Mouse (Mus musculus): ENCODE measurements at regions not wholly inside any gene's neighbourhood (a gene's known extent, or its start where the extent isn't known, plus 50 kb on each side); places are given as distances from the start of the nearest gene placed in this dataset.

DNA sequence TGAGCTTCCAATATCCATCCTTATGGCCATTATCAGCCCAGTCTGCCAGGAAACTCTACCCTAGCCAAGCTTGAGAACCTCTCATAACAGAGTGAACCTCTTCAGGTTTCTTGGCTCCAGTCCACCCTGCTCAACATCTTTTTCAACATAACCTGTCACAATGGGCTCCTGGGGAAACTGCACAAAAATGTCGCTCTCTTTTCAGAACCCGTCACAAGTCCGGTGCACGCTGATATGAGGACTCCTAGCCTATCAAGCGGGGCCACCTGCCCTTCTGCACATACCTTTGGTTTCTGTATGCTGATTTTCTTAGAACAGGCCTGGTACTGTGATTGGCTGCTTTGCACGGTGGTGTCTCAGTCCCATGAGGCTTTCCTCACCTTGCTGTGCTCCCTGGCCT is 216.9 kb downstream of the Pik3r1 start:
- Histone ChIP-seq H3K27ac (replicated peaks; ENCODE audit: low read depth, low read length) (no peak overlapping the region), H3K27me3 (replicated peaks; ENCODE audit: control insufficient read depth, insufficient read depth, low read length) (no peaks in the 10 kb centered on the region), H3K9me3 (ENCODE audit: control insufficient read depth, low read length) (no peaks in the 10 kb centered on the region), H3K4me2 (ENCODE audit: low read depth, low read length) (no peak overlapping the region), H3K36me3 (ENCODE audit: control insufficient read depth, insufficient read depth, low read length) (no peaks in the 10 kb centered on the region), H3K4me3 (ENCODE audit: low read depth, low read length) (no peak overlapping the region), H3K9ac (ENCODE audit: low read depth, low read length) (no peak overlapping the region), H3K4me1 (ENCODE audit: control insufficient read depth, insufficient read depth, low read length) (no peaks in the 10 kb centered on the region)
- 88% methylated on average over 6 of the region's 6 CpGs for WGBS
- peak; percentile 1; the same call in 1 of the 2 replicates for ATAC-seq (ENCODE audit: low read depth)
- no peak for DNase-seq (ENCODE audit: low spot score)

DNA sequence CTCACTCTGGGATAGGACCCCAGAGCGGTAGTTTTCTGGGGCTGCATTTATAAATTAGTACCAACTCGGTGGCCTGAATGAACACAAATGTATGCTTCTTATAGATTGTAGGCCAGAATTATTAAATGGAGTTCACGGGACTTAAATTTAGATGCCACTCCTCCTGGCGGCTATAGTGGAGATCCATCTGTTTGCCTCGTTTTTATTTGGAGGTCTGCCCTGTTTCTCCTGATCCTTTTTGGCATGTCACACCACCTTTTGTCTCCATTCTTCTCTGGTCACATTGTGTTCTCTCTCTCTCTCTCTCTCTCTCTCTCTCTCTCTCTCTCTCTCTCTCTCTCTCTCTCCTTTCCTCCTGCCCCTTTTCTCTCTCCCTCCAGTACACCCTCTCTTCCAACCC is 217.5 kb downstream of the Pik3r1 start:
- 83% methylated on average over 5 of the region's 5 CpGs for WGBS
- DNase-seq (ENCODE audit: low spot score): no peak
- Histone ChIP-seq H3K4me3 (ENCODE audit: low read depth, low read length) (no peak overlapping the region), H3K36me3 (ENCODE audit: control insufficient read depth, insufficient read depth, low read length) (no peaks in the 10 kb centered on the region), H3K9me3 (ENCODE audit: control insufficient read depth, low read length) (no peaks in the 10 kb centered on the region), H3K27me3 (replicated peaks; ENCODE audit: control insufficient read depth, insufficient read depth, low read length) (no peaks in the 10 kb centered on the region), H3K27ac (replicated peaks; ENCODE audit: low read depth, low read length) (no peak overlapping the region), H3K9ac (ENCODE audit: low read depth, low read length) (no peak overlapping the region), H3K4me2 (ENCODE audit: low read depth, low read length) (no peak overlapping the region), H3K4me1 (ENCODE audit: control insufficient read depth, insufficient read depth, low read length) (no peaks in the 10 kb centered on the region)
- ATAC-seq (ENCODE audit: low read depth): no peak

DNA sequence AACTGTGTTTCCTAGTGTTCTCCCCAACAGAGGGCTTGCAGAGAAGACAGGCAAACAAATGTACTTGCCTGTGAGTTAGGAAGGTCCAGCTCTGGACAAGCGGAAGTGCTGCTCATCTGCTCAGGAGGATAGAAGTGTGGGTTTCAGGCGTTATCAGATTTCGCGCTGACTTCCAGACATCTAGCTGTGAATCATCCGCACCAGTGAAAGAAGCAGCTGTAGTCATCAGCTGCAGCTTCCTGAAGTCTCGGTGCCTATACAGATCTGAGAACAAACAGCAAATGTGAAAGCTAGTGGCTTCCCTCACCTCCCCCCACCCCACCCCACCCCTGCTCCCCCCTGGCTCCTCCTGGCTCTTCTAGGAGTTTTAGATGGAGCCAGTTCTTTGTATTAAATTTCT is 220.1 kb downstream of the Pik3r1 start:
- no peaks in the 10 kb centered on the region for H3K27me3 ChIP-seq (replicated peaks; ENCODE audit: control insufficient read depth, insufficient read depth, low read length)
- ATAC-seq (ENCODE audit: low read depth) (peak; percentile 66), DNase-seq (ENCODE audit: low spot score) (peak; percentile 65)
- H3K9me3 ChIP-seq (ENCODE audit: control insufficient read depth, low read length): no peaks in the 10 kb centered on the region
- WGBS: 32% methylated on average over 6 of the region's 6 CpGs
- H3K27ac ChIP-seq (replicated peaks; ENCODE audit: low read depth, low read length): no peak overlapping the region
- H3K4me3 ChIP-seq (ENCODE audit: low read depth, low read length): no peak overlapping the region
- no peaks in the 10 kb centered on the region for H3K36me3 ChIP-seq (ENCODE audit: control insufficient read depth, insufficient read depth, low read length)
- H3K4me1 ChIP-seq (ENCODE audit: control insufficient read depth, insufficient read depth, low read length): no peaks in the 10 kb centered on the region; the same call in 1 of the 2 replicates
- H3K9ac ChIP-seq (ENCODE audit: low read depth, low read length): no peak overlapping the region
- H3K4me2 ChIP-seq (ENCODE audit: low read depth, low read length): peak overlapping the region; percentile 8; the same call in 1 of the 2 replicates

DNA sequence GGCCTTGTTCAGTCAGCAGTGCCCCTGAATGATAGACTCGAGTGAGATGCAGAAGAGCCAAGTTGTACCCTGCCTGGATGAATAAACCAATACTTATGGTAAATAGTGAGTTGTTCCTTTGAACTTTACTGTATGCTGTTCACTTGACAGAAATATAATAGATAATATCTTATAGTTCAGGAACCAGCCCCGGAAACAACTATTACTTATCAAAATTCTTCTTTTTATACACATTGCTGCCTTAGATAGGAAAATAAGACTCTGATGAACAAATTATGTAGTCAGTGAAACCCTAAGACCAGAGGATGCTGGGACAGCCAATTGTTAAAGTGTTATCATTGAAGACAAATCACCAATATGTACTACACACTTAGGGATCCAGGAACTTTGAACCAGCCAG is 220.7 kb downstream of the Pik3r1 start:
- no peak overlapping the region for H3K27ac ChIP-seq (replicated peaks; ENCODE audit: low read depth, low read length)
- H3K4me3 ChIP-seq (ENCODE audit: low read depth, low read length): no peak overlapping the region
- no peaks in the 10 kb centered on the region for H3K9me3 ChIP-seq (ENCODE audit: control insufficient read depth, low read length)
- H3K36me3 ChIP-seq (ENCODE audit: control insufficient read depth, insufficient read depth, low read length): no peaks in the 10 kb centered on the region
- no peak overlapping the region for H3K9ac ChIP-seq (ENCODE audit: low read depth, low read length)
- WGBS: 86% methylated on average over 2 of the region's 2 CpGs
- no peak overlapping the region for H3K4me2 ChIP-seq (ENCODE audit: low read depth, low read length)
- H3K27me3 ChIP-seq (replicated peaks; ENCODE audit: control insufficient read depth, insufficient read depth, low read length): no peaks in the 10 kb centered on the region
- no peak for ATAC-seq (ENCODE audit: low read depth)
- no peaks in the 10 kb centered on the region; the same call in 1 of the 2 replicates for H3K4me1 ChIP-seq (ENCODE audit: control insufficient read depth, insufficient read depth, low read length)
- no peak for DNase-seq (ENCODE audit: low spot score)

DNA sequence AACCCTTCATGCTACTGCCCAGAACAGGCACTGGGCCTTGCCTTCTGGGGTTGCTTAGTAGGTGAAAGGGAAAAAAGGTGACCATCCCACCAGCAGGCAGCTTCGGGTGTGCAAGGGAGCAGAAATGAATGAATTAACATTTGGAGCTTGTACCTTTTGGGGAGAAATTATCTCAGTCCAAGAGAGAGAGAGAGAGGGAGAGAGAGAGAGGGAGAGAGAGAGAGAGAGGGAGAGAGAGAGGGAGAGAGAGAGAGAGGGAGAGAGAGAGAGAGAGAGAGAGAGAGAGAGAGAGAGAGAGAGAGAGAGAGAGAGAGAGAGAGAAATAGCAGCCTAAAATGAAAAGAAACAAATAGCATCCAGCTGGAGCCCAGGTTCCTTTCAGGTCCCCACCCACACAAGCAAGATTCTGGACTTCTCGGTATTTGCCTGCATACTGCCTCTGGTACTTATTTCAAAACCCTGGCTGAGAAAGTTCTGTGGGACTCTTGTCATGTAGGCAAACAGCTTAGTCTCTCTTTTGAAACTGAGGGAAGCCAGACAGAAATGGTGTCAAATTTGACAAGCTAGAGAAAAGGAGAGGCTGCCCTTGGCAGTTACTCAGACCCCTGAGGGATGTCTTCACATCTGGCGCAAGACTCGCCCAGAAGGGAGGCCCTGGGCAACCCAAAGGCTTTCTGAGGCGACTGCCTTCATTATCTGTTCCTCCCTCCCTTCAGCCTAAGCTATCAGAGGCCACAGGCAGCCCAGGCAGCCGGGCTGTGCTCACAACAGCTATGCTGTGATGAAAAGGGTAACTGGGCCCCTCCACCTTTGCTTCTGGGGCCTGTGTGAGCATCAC is 222.5 kb downstream of the Pik3r1 start:
- H3K4me1 ChIP-seq (ENCODE audit: control insufficient read depth, insufficient read depth, low read length): peaks cover 3% of the 10 kb centered on the region; the same call in 1 of the 2 replicates
- no peak overlapping the region for H3K4me3 ChIP-seq (ENCODE audit: low read depth, low read length)
- 34% methylated on average over 6 of the region's 6 CpGs for WGBS
- no peak overlapping the region for H3K27ac ChIP-seq (replicated peaks; ENCODE audit: low read depth, low read length)
- no peak overlapping the region for H3K4me2 ChIP-seq (ENCODE audit: low read depth, low read length)
- ATAC-seq (ENCODE audit: low read depth) (no peak), DNase-seq (ENCODE audit: low spot score) (peak; percentile 10)
- no peak overlapping the region for H3K9ac ChIP-seq (ENCODE audit: low read depth, low read length)
- H3K9me3 ChIP-seq (ENCODE audit: control insufficient read depth, low read length): no peaks in the 10 kb centered on the region
- no peaks in the 10 kb centered on the region for H3K36me3 ChIP-seq (ENCODE audit: control insufficient read depth, insufficient read depth, low read length)
- H3K27me3 ChIP-seq (replicated peaks; ENCODE audit: control insufficient read depth, insufficient read depth, low read length): no peaks in the 10 kb centered on the region

DNA sequence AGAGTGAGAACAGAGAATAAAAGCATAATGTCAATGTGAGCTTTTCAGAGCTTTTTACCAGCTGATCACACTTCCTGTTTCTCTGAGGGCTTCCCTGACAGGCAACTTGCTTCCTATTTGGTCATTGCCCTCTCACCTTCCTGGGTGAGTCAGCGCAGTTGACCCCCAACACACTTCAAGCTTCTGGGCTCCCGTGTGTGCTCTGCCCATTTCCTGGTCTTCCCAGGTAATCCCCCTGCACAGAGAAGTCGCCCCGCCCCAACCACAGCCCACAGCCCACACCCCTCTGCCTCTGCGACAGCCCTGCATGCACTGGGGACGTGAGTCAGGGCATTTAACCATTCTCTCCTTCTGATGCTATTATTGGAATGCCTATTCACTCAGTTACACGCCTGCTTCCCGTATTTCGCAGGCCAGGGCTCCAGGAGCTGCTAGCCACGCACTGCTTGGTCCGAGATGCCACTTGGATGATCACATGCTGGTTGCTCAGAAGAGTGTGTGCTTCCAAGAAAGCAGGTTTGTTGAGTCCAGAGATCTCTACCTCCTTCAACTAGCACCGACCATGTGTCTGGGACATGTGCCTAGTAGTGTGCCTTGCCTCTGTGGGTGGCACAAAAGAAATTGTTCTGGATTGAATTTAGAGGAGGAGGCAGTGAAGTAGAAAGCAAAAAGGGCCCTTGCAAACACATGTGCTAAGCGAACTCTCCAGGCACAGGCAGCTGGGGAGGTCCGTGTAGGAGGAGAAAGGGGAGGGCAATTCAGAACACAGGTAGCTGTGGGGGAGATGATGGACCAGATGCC is 227.4 kb downstream of the Pik3r1 start:
- peak overlapping the region; percentile 5; the same call in 1 of the 2 replicates for H3K4me2 ChIP-seq (ENCODE audit: low read depth, low read length)
- ATAC-seq (ENCODE audit: low read depth) (peak; percentile 47; the same call in 1 of the 2 replicates), DNase-seq (ENCODE audit: low spot score) (peak; percentile 40)
- 37% methylated on average over 14 of the region's 14 CpGs for WGBS
- no peak overlapping the region for H3K27ac ChIP-seq (replicated peaks; ENCODE audit: low read depth, low read length)
- H3K4me1 ChIP-seq (ENCODE audit: control insufficient read depth, insufficient read depth, low read length): peaks cover 5% of the 10 kb centered on the region; the same call in 1 of the 2 replicates
- H3K9me3 ChIP-seq (ENCODE audit: control insufficient read depth, low read length): no peaks in the 10 kb centered on the region
- no peaks in the 10 kb centered on the region for H3K36me3 ChIP-seq (ENCODE audit: control insufficient read depth, insufficient read depth, low read length)
- no peaks in the 10 kb centered on the region for H3K27me3 ChIP-seq (replicated peaks; ENCODE audit: control insufficient read depth, insufficient read depth, low read length)
- H3K9ac ChIP-seq (ENCODE audit: low read depth, low read length): no peak overlapping the region
- H3K4me3 ChIP-seq (ENCODE audit: low read depth, low read length): no peak overlapping the region

DNA sequence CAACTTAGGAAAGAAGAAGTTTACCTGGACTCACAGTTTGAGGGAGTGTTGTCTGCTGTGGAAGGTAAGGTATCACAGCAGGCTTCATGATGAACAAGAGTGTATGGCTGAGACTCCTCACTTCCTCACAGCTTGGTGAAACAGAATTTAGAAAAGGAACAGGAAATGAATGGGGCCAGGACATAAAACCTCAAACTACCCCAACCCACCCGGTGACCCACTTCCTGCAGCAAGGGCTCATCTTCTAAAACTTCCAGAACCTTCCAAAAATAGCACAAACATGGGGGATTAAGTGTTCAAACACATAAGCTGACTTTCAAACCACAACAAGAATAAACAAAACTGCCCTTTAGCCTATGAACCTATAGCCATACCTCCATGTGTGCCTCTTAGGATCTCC is 229.9 kb downstream of the Pik3r1 start:
- Histone ChIP-seq H3K4me2 (ENCODE audit: low read depth, low read length) (no peak overlapping the region), H3K4me1 (ENCODE audit: control insufficient read depth, insufficient read depth, low read length) (peaks cover 5% of the 10 kb centered on the region; the same call in 1 of the 2 replicates), H3K27me3 (replicated peaks; ENCODE audit: control insufficient read depth, insufficient read depth, low read length) (no peaks in the 10 kb centered on the region), H3K9ac (ENCODE audit: low read depth, low read length) (no peak overlapping the region), H3K9me3 (ENCODE audit: control insufficient read depth, low read length) (no peaks in the 10 kb centered on the region), H3K36me3 (ENCODE audit: control insufficient read depth, insufficient read depth, low read length) (no peaks in the 10 kb centered on the region), H3K4me3 (ENCODE audit: low read depth, low read length) (no peak overlapping the region), H3K27ac (replicated peaks; ENCODE audit: low read depth, low read length) (no peak overlapping the region)
- ATAC-seq (ENCODE audit: low read depth) (no peak), DNase-seq (ENCODE audit: low spot score) (no peak)
- 81% methylated on average over 1 of the region's 1 CpGs for WGBS

DNA sequence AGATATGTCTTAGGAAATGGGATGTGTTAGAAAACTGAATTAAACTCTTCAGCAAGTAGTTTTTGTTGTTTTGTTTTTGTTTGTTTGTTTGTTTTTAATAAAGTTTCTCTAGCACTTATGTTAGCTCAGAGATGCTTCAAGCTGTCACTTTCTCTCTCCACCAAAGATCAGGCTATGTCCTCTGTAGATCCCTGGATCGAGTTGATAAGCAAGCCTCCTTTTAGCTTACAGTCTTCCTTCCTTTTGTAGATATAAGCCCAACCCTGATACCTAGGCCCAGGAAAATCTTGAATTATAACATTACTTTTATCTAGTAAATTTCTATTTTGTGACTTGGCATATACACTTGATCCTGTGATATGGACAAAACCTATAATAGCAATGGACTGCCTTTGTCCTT is 232.0 kb downstream of the Pik3r1 start:
- Histone ChIP-seq H3K27ac (replicated peaks; ENCODE audit: low read depth, low read length) (no peak overlapping the region), H3K4me1 (ENCODE audit: control insufficient read depth, insufficient read depth, low read length) (peaks cover 5% of the 10 kb centered on the region; the same call in 1 of the 2 replicates), H3K9me3 (ENCODE audit: control insufficient read depth, low read length) (no peaks in the 10 kb centered on the region), H3K4me2 (ENCODE audit: low read depth, low read length) (no peak overlapping the region), H3K36me3 (ENCODE audit: control insufficient read depth, insufficient read depth, low read length) (no peaks in the 10 kb centered on the region), H3K4me3 (ENCODE audit: low read depth, low read length) (no peak overlapping the region), H3K27me3 (replicated peaks; ENCODE audit: control insufficient read depth, insufficient read depth, low read length) (no peaks in the 10 kb centered on the region), H3K9ac (ENCODE audit: low read depth, low read length) (no peak overlapping the region)
- DNase-seq (ENCODE audit: low spot score): no peak
- ATAC-seq (ENCODE audit: low read depth): no peak
- 88% methylated on average over 1 of the region's 1 CpGs for WGBS
